Mouse (Mus musculus) layer of hippocampus, postnatal 14 days (tissue): Measurements from ENCODE around the gene Opalin. TPM values are rescaled to one million over a fixed set of nuclear protein-coding genes. Genes with fewer than 3 reads are reported as not detected.

ENCODE experiments used
- DNase-seq, 2 experiments: peaks; one replicate each; pipeline ENCODE4 v3.0.0; 2021 to 2022; ENCODE audit warnings: low spot score in 2 of 2, mixed read lengths in 1 of 2
- total RNA-seq, 2 experiments: library from RNA; stranded (reverse); gene quantifications; 2 replicates each; pipeline ENCODE4 v1.2.3; 2021

Gene Opalin
- total RNA-seq, 2 experiments from 2014 or later = 6.3 to 8.5 TPM

DNA sequence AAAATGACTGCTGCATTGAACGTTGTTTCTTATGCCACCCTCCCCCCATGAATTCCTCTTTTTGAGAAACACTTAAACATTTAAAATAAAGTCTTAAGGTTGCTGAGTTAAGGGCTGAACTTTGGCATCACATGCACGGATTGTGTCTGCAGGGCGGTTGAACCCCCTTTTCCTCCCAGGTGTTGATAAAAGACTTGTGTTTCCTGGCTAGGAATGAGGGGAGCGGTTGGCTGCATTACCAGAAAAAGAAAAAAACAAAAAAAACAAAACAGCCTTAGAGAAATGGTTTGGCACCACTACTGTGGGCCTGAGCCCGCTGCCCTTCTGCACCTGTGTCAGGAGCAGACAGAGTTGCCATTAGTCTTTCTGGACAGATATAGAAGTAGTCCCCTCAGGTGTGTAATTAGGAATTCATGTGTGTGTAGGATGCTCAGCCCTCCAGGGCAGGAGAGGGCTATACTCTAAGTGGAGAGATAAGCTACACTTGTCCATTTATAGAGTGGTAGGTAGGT is 57.7 kb downstream of the Opalin start:
- no peak for DNase-seq

DNA sequence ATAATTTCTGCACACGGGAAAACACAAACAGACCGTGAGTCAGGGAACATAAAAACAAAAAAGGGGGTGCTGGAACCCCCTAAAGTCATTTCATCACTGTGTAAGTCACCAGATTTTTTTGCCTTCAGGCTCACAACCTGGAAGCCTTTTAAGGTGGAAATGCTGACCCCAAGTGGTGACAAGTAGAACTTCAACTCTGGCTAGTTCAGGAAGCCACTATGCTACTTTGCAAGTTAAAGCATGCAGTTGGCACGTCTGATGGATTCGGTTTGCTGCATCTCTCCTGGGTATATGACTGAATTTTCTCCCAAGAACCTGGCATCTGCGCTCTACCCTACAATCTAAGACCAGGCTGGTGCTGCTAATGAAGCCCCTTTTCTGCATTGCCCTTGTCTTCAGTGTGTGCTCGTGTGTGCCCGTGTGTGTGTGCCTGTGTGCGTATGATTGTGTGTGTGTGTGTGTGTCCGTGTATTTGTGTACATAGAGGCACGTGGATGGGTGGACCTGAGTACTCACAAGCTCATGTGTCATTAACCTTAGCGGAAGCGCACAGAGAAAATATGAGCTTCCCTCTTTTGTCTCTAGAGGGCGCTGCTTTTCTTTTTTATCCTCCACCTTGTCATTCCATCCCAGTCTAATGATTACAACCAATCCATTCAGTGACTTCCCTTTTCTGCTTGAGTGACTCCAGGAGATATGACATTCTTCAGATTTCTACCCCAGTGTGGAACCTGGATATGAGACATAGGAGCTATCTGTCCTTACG is 60.8 kb downstream of the Opalin start:
- DNase-seq = peak; percentile 59 to 79

DNA sequence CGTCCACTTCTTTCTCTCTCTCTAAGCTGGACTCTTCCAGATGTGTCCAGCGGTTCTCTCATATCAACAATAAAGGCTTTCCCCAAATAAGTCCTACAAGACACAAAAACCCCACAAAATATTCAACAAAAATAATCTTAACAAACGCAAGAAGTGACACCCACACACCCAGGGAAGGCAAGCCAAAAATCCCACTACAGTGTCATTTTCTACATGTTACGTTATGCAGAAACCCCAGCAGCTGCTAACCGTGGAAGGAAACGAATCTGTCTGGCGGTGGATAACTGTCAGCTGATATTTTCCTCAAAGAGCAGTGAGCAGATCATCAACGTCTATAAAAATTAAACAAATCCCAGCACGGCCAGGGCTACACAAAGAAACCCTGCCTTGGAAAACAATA is 62.9 kb downstream of the Opalin start:
- DNase-seq = no peak

DNA sequence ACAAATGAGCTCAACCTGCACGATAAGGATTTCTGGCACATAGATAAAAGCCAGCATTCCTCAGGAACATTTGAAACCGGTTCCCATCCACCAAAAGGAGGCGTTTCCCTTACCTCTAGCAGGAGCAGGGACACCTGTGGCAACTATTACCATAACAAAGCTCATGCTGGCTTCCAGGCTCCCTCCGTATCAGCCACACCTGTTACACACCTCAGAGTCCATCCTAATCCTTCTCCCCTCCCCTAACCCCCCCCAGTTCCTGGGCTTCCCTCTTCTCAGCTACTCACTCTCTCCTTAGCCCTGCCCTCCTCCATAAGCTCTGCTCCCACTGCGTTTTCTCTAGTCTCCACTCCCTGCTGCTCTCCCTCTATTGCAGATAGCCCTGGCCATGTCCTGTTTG is 63.3 kb downstream of the Opalin start:
- no peak for DNase-seq

Other genes starting within 250 kb of the Opalin start
- 1 to 10 TPM; 8.2 to 8.4 TPM for gene Ccnj, start 245.8 kb downstream of the Opalin start, total RNA-seq
- gene Zfp518a, start 182.4 kb downstream of the Opalin start, total RNA-seq = 1 to 10 TPM; 7.8 to 8.3 TPM
- gene Blnk, start 82.6 kb downstream of the Opalin start, total RNA-seq = 1 to 10 TPM; 3.6 to 5.4 TPM
- under 1 TPM in 1 of 2 experiments, not detected in 1; 0.21 TPM for gene Dntt, start 47.8 kb downstream of the Opalin start, total RNA-seq
- gene Tll2, start 129.7 kb upstream of the Opalin start, total RNA-seq = under 1 TPM; 0.60 to 0.72 TPM
- gene Tm9sf3, start 186.9 kb upstream of the Opalin start, total RNA-seq = 100 to 1,000 TPM; 130 to 136 TPM